Comparison of ENCODE assay signal across 14 mouse cellular contexts in genomic region chr7:72505732-72506460, GRCm38 (mm10).
DNase-seq lines count a peak whose midpoint lies in the region; ATAC-seq lines count a peak whose summit lies in the region.
"Had no signal": no experiment of that assay in that cellular context is flagged by ENCODE, and none has a peak within 500 bp of the region (broad histone marks: within the 10 kb centered on the region; RNA-seq: fewer than 3 reads in every experiment).

No protein-coding gene starts in this region.

- H3K4me2 ChIP-seq in kidney, embryonic 16.5 days (replicated peaks; ENCODE audit: low read depth, low read length) = no peak overlapping the region
- no peak overlapping the region for H3K4me2 ChIP-seq in embryonic facial prominence, embryonic 12.5 days (replicated peaks)
- H3K4me2 ChIP-seq in limb, embryonic 15.5 days = no peak overlapping the region
- H3K4me2 ChIP-seq: hindbrain, embryonic 14.5 days; liver, embryonic 12.5 days; midbrain, embryonic 12.5 days; neural tube, embryonic 15.5 days had no signal

- no peak overlapping the region for H3K4me3 ChIP-seq in kidney, embryonic 16.5 days (ENCODE audit: low read length)
- no peak overlapping the region for H3K4me3 ChIP-seq in embryonic facial prominence, embryonic 12.5 days
- no peak overlapping the region for H3K4me3 ChIP-seq in limb, embryonic 15.5 days
- H3K4me3 ChIP-seq: liver, embryonic 12.5 days; midbrain, embryonic 12.5 days; neural tube, embryonic 15.5 days had no signal

- no peak overlapping the region for H3K9ac ChIP-seq in kidney, embryonic 16.5 days (replicated peaks; ENCODE audit: low read length)
- H3K9ac ChIP-seq in embryonic facial prominence, embryonic 12.5 days = no peak overlapping the region
- no peak overlapping the region for H3K9ac ChIP-seq in limb, embryonic 15.5 days
- H3K9ac ChIP-seq: hindbrain, embryonic 14.5 days; liver, embryonic 12.5 days; midbrain, embryonic 12.5 days; neural tube, embryonic 15.5 days had no signal

- no peaks in the 10 kb centered on the region for H3K9me3 ChIP-seq in kidney, embryonic 16.5 days (ENCODE audit: low read length)
- no peaks in the 10 kb centered on the region for H3K9me3 ChIP-seq in embryonic facial prominence, embryonic 12.5 days
- no peaks in the 10 kb centered on the region for H3K9me3 ChIP-seq in limb, embryonic 15.5 days
- H3K9me3 ChIP-seq: liver, embryonic 12.5 days; midbrain, embryonic 12.5 days; neural tube, embryonic 15.5 days had no signal

- no peaks in the 10 kb centered on the region for H3K4me1 ChIP-seq in kidney, embryonic 16.5 days (ENCODE audit: insufficient read depth, low read length)
- H3K4me1 ChIP-seq in embryonic facial prominence, embryonic 12.5 days = peaks cover 17% of the 10 kb centered on the region
- H3K4me1 ChIP-seq in limb, embryonic 15.5 days = peaks cover 20% of the 10 kb centered on the region
- H3K4me1 ChIP-seq: liver, embryonic 12.5 days; midbrain, embryonic 12.5 days; neural tube, embryonic 15.5 days had no signal

- no peaks in the 10 kb centered on the region for H3K27me3 ChIP-seq in kidney, embryonic 16.5 days (ENCODE audit: insufficient read depth, low read length)
- no peaks in the 10 kb centered on the region for H3K27me3 ChIP-seq in embryonic facial prominence, embryonic 12.5 days
- H3K27me3 ChIP-seq in limb, embryonic 15.5 days = no peaks in the 10 kb centered on the region
- H3K27me3 ChIP-seq: liver, embryonic 12.5 days; midbrain, embryonic 12.5 days; neural tube, embryonic 15.5 days had no signal

- DNase-seq in cerebellum, postnatal 10 days = peak; percentile 60 to 62
- DNase-seq in cerebellum, adult 8-10 months = no peak
- DNase-seq in kidney, postnatal 10 days = peak; percentile 34
- DNase-seq in retina, postnatal 1 day = no peak
- no peak for DNase-seq in thymus, postnatal 4 days
- DNase-seq: right cerebral cortex, postnatal 4 days had no signal

- ATAC-seq in kidney, embryonic 16.5 days (ENCODE audit: low FRiP score, low TSS enrichment) = no peak
- ATAC-seq in embryonic facial prominence, embryonic 12.5 days (ENCODE audit: insufficient number of reproducible peaks, insufficient read depth, low FRiP score, low TSS enrichment) = 0 out of 2 replicates have a peak, but pooled peaks have one; percentile 35
- 0 out of 2 replicates have a peak, but pooled peaks have one; percentile 14 for ATAC-seq in limb, embryonic 15.5 days (ENCODE audit: insufficient number of reproducible peaks, low FRiP score, low TSS enrichment, low read depth)
- ATAC-seq: forebrain, embryonic 16.5 days; liver, embryonic 12.5 days had no signal

- H3K27ac ChIP-seq in kidney, embryonic 16.5 days (ENCODE audit: low read length) = no peak overlapping the region
- H3K27ac ChIP-seq in embryonic facial prominence, embryonic 12.5 days = peak overlapping the region; percentile 74
- H3K27ac ChIP-seq in limb, embryonic 15.5 days = peak overlapping the region; percentile 57
- H3K27ac ChIP-seq: hindbrain, embryonic 14.5 days; liver, embryonic 12.5 days; midbrain, embryonic 12.5 days; neural tube, embryonic 15.5 days had no signal

- no peaks in the 10 kb centered on the region for H3K36me3 ChIP-seq in kidney, embryonic 16.5 days (ENCODE audit: insufficient read depth, low read length)
- H3K36me3 ChIP-seq in embryonic facial prominence, embryonic 12.5 days = no peaks in the 10 kb centered on the region
- H3K36me3 ChIP-seq in limb, embryonic 15.5 days = no peaks in the 10 kb centered on the region
- H3K36me3 ChIP-seq: liver, embryonic 12.5 days; midbrain, embryonic 12.5 days; neural tube, embryonic 15.5 days had no signal

- 80% methylated on average over 8 of the region's 8 CpGs for WGBS in kidney, embryonic 16.5 days
- WGBS in embryonic facial prominence, embryonic 12.5 days = 54% methylated on average over 8 of the region's 8 CpGs
- WGBS in limb, embryonic 15.5 days = 42% methylated on average over 8 of the region's 8 CpGs

Comparison
In these comparisons a context has a peak if more than half of its experiments do, and no peak if none do; other contexts are left out.
1. DNase-seq: peak in cerebellum, postnatal 10 days (2 of 2) and kidney, postnatal 10 days (single experiment); none in cerebellum, adult 8-10 months (single experiment), retina, postnatal 1 day (single experiment) and thymus, postnatal 4 days (single experiment).